Comparison of ENCODE assay signal across 15 mouse cellular contexts in genomic region chr11:120761811-120762671, GRCm38 (mm10). TPM values are rescaled to one million over a fixed set of nuclear protein-coding genes. Genes with fewer than 3 reads are reported as not detected.
DNase-seq lines count a peak whose midpoint lies in the region; ATAC-seq lines count a peak whose summit lies in the region.
"Had no signal": no experiment of that assay in that cellular context is flagged by ENCODE, and none has a peak within 500 bp of the region (broad histone marks: within the 10 kb centered on the region; RNA-seq: fewer than 3 reads in every experiment).

No protein-coding gene starts in this region.

- no peak for ATAC-seq in heart, embryonic 13.5 days (ENCODE audit: extremely low read depth, insufficient number of reproducible peaks, low FRiP score, low TSS enrichment)
- no peak for ATAC-seq in neural tube, embryonic 12.5 days (ENCODE audit: low FRiP score, low read depth)
- ATAC-seq in neural tube, embryonic 15.5 days (ENCODE audit: low FRiP score): no peak
- ATAC-seq in embryonic facial prominence, embryonic 14.5 days (ENCODE audit: low read depth): no peak
- ATAC-seq in stomach, embryonic 15.5 days (ENCODE audit: insufficient read depth, low FRiP score, low read depth): peak; percentile 33; the same call in 1 of the 2 replicates
- ATAC-seq: inflammation-experienced regulatory T-cells, adult 6 months had no signal

- intact Hi-C loops in heart, postnatal 36 days (cut with DNase I): no loop called here

- H3K4me3 ChIP-seq in heart, embryonic 13.5 days: peak overlapping the region; percentile 24; the same call in 1 of the 2 replicates
- H3K4me3 ChIP-seq in neural tube, embryonic 12.5 days: no peak overlapping the region
- H3K4me3 ChIP-seq in neural tube, embryonic 15.5 days (replicated peaks): no peak overlapping the region
- no peak overlapping the region for H3K4me3 ChIP-seq in embryonic facial prominence, embryonic 14.5 days (ENCODE audit: low read depth, low read length)
- H3K4me3 ChIP-seq in stomach, embryonic 15.5 days (replicated peaks): no peak overlapping the region
- H3K4me3 ChIP-seq: forebrain, embryonic 12.5 days; layer of hippocampus, adult 2 months had no signal

- no peak for DNase-seq in heart, postnatal 36 days
- DNase-seq in embryonic facial prominence, embryonic 14.5 days (ENCODE audit: low spot score): no peak
- DNase-seq in spleen, postnatal 4 days (ENCODE audit: low spot score in 2 of 2): no peak
- DNase-seq in left cerebral cortex, adult 11 months (ENCODE audit: low spot score): no peak
- DNase-seq: gastrocnemius, postnatal 25 days; liver; right cerebral cortex, adult 18-20 months had no signal

- no peaks in the 10 kb centered on the region for H3K36me3 ChIP-seq in heart, embryonic 13.5 days
- H3K36me3 ChIP-seq in neural tube, embryonic 12.5 days: no peaks in the 10 kb centered on the region
- H3K36me3 ChIP-seq in neural tube, embryonic 15.5 days: no peaks in the 10 kb centered on the region
- H3K36me3 ChIP-seq in embryonic facial prominence, embryonic 14.5 days (ENCODE audit: control insufficient read depth, insufficient read depth, low read length): no peaks in the 10 kb centered on the region
- H3K36me3 ChIP-seq in stomach, embryonic 15.5 days: no peaks in the 10 kb centered on the region
- H3K36me3 ChIP-seq: forebrain, embryonic 12.5 days had no signal

- H3K9me3 ChIP-seq in heart, embryonic 13.5 days: peaks cover 30% of the 10 kb centered on the region
- H3K9me3 ChIP-seq in neural tube, embryonic 12.5 days: peaks cover 15% of the 10 kb centered on the region
- 0 out of 2 replicates have a peak, but pooled peaks cover 13% of the 10 kb centered on the region for H3K9me3 ChIP-seq in neural tube, embryonic 15.5 days (replicated peaks)
- peaks cover 18% of the 10 kb centered on the region for H3K9me3 ChIP-seq in embryonic facial prominence, embryonic 14.5 days (ENCODE audit: control insufficient read depth, low read length)
- no peaks in the 10 kb centered on the region for H3K9me3 ChIP-seq in stomach, embryonic 15.5 days

- no peak overlapping the region for H3K27ac ChIP-seq in heart, embryonic 13.5 days (replicated peaks)
- H3K27ac ChIP-seq in neural tube, embryonic 12.5 days: no peak overlapping the region
- H3K27ac ChIP-seq in neural tube, embryonic 15.5 days (replicated peaks): no peak overlapping the region
- H3K27ac ChIP-seq in embryonic facial prominence, embryonic 14.5 days (replicated peaks; ENCODE audit: low read depth, low read length): no peak overlapping the region
- peak overlapping the region; percentile 41 for H3K27ac ChIP-seq in stomach, embryonic 15.5 days
- H3K27ac ChIP-seq: forebrain, embryonic 12.5 days; layer of hippocampus, adult 2 months had no signal

- peaks cover 36% of the 10 kb centered on the region for H3K27me3 ChIP-seq in heart, embryonic 13.5 days (replicated peaks)
- peaks cover 9% of the 10 kb centered on the region; the same call in 1 of the 2 replicates for H3K27me3 ChIP-seq in neural tube, embryonic 12.5 days (replicated peaks)
- peaks cover 8% of the 10 kb centered on the region; the same call in 1 of the 2 replicates for H3K27me3 ChIP-seq in neural tube, embryonic 15.5 days (replicated peaks)
- peaks cover 8% of the 10 kb centered on the region; the same call in 1 of the 2 replicates for H3K27me3 ChIP-seq in embryonic facial prominence, embryonic 14.5 days (replicated peaks; ENCODE audit: control insufficient read depth, insufficient read depth, low read length)
- H3K27me3 ChIP-seq in stomach, embryonic 15.5 days (replicated peaks): no peaks in the 10 kb centered on the region

- peak overlapping the region; percentile 45 for H3K9ac ChIP-seq in heart, embryonic 13.5 days
- no peak overlapping the region for H3K9ac ChIP-seq in neural tube, embryonic 12.5 days
- no peak overlapping the region for H3K9ac ChIP-seq in neural tube, embryonic 15.5 days (replicated peaks)
- no peak overlapping the region for H3K9ac ChIP-seq in embryonic facial prominence, embryonic 14.5 days (ENCODE audit: low read depth, low read length)
- no peak overlapping the region for H3K9ac ChIP-seq in stomach, embryonic 15.5 days
- H3K9ac ChIP-seq: forebrain, embryonic 12.5 days had no signal

- 57% methylated on average over 14 of the region's 14 CpGs for WGBS in heart, embryonic 13.5 days
- 73% methylated on average over 14 of the region's 14 CpGs for WGBS in neural tube, embryonic 12.5 days
- 73% methylated on average over 14 of the region's 14 CpGs for WGBS in neural tube, embryonic 15.5 days
- WGBS in embryonic facial prominence, embryonic 14.5 days: 65% methylated on average over 14 of the region's 14 CpGs
- 60% methylated on average over 14 of the region's 14 CpGs for WGBS in stomach, embryonic 15.5 days

- H3K4me1 ChIP-seq in heart, embryonic 13.5 days: peaks cover 9% of the 10 kb centered on the region
- no peaks in the 10 kb centered on the region for H3K4me1 ChIP-seq in neural tube, embryonic 12.5 days
- H3K4me1 ChIP-seq in neural tube, embryonic 15.5 days: no peaks in the 10 kb centered on the region
- H3K4me1 ChIP-seq in embryonic facial prominence, embryonic 14.5 days (ENCODE audit: control insufficient read depth, insufficient read depth, low read length): no peaks in the 10 kb centered on the region
- no peaks in the 10 kb centered on the region for H3K4me1 ChIP-seq in stomach, embryonic 15.5 days

- H3K4me2 ChIP-seq in heart, embryonic 13.5 days: peak overlapping the region; percentile 57
- peak overlapping the region; percentile 31; the same call in 1 of the 2 replicates for H3K4me2 ChIP-seq in neural tube, embryonic 12.5 days (replicated peaks)
- no peak overlapping the region for H3K4me2 ChIP-seq in neural tube, embryonic 15.5 days
- peak overlapping the region; percentile 28; the same call in 1 of the 2 replicates for H3K4me2 ChIP-seq in embryonic facial prominence, embryonic 14.5 days (ENCODE audit: low read depth, low read length)
- no peak overlapping the region for H3K4me2 ChIP-seq in stomach, embryonic 15.5 days
- H3K4me2 ChIP-seq: forebrain, embryonic 12.5 days had no signal

RNA-seq across cellular contexts. Expression of gene Hmga1b, which starts 0.6 kb away (rescaled TPM):
- 1.8 and 2.6 TPM in 2 replicates for polyA plus RNA-seq in heart, embryonic 13.5 days (2015; fragmentation: Nextera tagmentation; extraction: Ambion mirVana)
- 10 to 100 TPM; 22.1 to 34.1 TPM for total RNA-seq in heart, postnatal 36 days (2021)
- polyA plus RNA-seq in neural tube, embryonic 12.5 days (2016; fragmentation: Nextera tagmentation; extraction: Ambion mirVana): 3.6 TPM in 2 replicates
- 2.2 and 3.1 TPM in 2 replicates for polyA plus RNA-seq in neural tube, embryonic 15.5 days (2015; fragmentation: Nextera tagmentation; extraction: Ambion mirVana)
- 3.0 and 4.8 TPM in 2 replicates for polyA plus RNA-seq in embryonic facial prominence, embryonic 14.5 days (2014; fragmentation: Nextera tagmentation; extraction: Ambion mirVana)
- 4.3 and 9.3 TPM in 2 replicates for polyA plus RNA-seq in stomach, embryonic 15.5 days (2015; fragmentation: Nextera tagmentation; extraction: Ambion mirVana)

RNA-seq across cellular contexts. Expression of gene Rfng, which starts 22.0 kb away (rescaled TPM):
- polyA plus RNA-seq in heart, embryonic 13.5 days (2015; fragmentation: Nextera tagmentation; extraction: Ambion mirVana): 21.4 and 24.5 TPM in 2 replicates
- 10 to 100 TPM; 11.2 to 13.3 TPM for total RNA-seq in heart, postnatal 36 days (2021)
- 77.2 and 81.3 TPM in 2 replicates for polyA plus RNA-seq in neural tube, embryonic 12.5 days (2016; fragmentation: Nextera tagmentation; extraction: Ambion mirVana)
- 123 and 136 TPM in 2 replicates for polyA plus RNA-seq in neural tube, embryonic 15.5 days (2015; fragmentation: Nextera tagmentation; extraction: Ambion mirVana)
- 32.5 and 36.9 TPM in 2 replicates for polyA plus RNA-seq in embryonic facial prominence, embryonic 14.5 days (2014; fragmentation: Nextera tagmentation; extraction: Ambion mirVana)
- polyA plus RNA-seq in stomach, embryonic 15.5 days (2015; fragmentation: Nextera tagmentation; extraction: Ambion mirVana): 35.8 and 40.9 TPM in 2 replicates

RNA-seq across cellular contexts. Expression of gene Gps1, which starts 22.0 kb away (rescaled TPM):
- polyA plus RNA-seq in heart, embryonic 13.5 days (2015; fragmentation: Nextera tagmentation; extraction: Ambion mirVana): 139 and 146 TPM in 2 replicates
- total RNA-seq in heart, postnatal 36 days (2021): 10 to 100 TPM; 54.6 to 58.4 TPM
- polyA plus RNA-seq in neural tube, embryonic 12.5 days (2016; fragmentation: Nextera tagmentation; extraction: Ambion mirVana): 250 and 258 TPM in 2 replicates
- polyA plus RNA-seq in neural tube, embryonic 15.5 days (2015; fragmentation: Nextera tagmentation; extraction: Ambion mirVana): 266 and 277 TPM in 2 replicates
- polyA plus RNA-seq in embryonic facial prominence, embryonic 14.5 days (2014; fragmentation: Nextera tagmentation; extraction: Ambion mirVana): 207 and 219 TPM in 2 replicates
- polyA plus RNA-seq in stomach, embryonic 15.5 days (2015; fragmentation: Nextera tagmentation; extraction: Ambion mirVana): 157 and 172 TPM in 2 replicates

RNA-seq across cellular contexts. Expression of gene Cbr2, which starts 30.1 kb away (rescaled TPM):
- polyA plus RNA-seq in heart, embryonic 13.5 days (2015; fragmentation: Nextera tagmentation; extraction: Ambion mirVana): 2.1 and 3.8 TPM in 2 replicates
- 10 to 100 TPM; 14.4 to 19.7 TPM for total RNA-seq in heart, postnatal 36 days (2021)
- 0.95 and 1.6 TPM in 2 replicates for polyA plus RNA-seq in neural tube, embryonic 12.5 days (2016; fragmentation: Nextera tagmentation; extraction: Ambion mirVana)
- 0.87 and 10.7 TPM in 2 replicates for polyA plus RNA-seq in neural tube, embryonic 15.5 days (2015; fragmentation: Nextera tagmentation; extraction: Ambion mirVana)
- 58.3 and 113 TPM in 2 replicates for polyA plus RNA-seq in embryonic facial prominence, embryonic 14.5 days (2014; fragmentation: Nextera tagmentation; extraction: Ambion mirVana)
- 54.5 and 82.4 TPM in 2 replicates for polyA plus RNA-seq in stomach, embryonic 15.5 days (2015; fragmentation: Nextera tagmentation; extraction: Ambion mirVana)
- total RNA-seq: common myeloid progenitor, adult 5-6 weeks had no signal
- polyA plus RNA-seq: inflammation-experienced regulatory T-cells, adult 6 months had no signal

RNA-seq across cellular contexts. Expression of gene Dus1l, which starts 34.2 kb away (rescaled TPM):
- polyA plus RNA-seq in heart, embryonic 13.5 days (2015; fragmentation: Nextera tagmentation; extraction: Ambion mirVana): 40.8 and 45.2 TPM in 2 replicates
- total RNA-seq in heart, postnatal 36 days (2021): 10 to 100 TPM; 25.0 to 29.0 TPM
- 63.5 and 65.5 TPM in 2 replicates for polyA plus RNA-seq in neural tube, embryonic 12.5 days (2016; fragmentation: Nextera tagmentation; extraction: Ambion mirVana)
- 45.4 and 52.4 TPM in 2 replicates for polyA plus RNA-seq in neural tube, embryonic 15.5 days (2015; fragmentation: Nextera tagmentation; extraction: Ambion mirVana)
- polyA plus RNA-seq in embryonic facial prominence, embryonic 14.5 days (2014; fragmentation: Nextera tagmentation; extraction: Ambion mirVana): 51.0 and 63.8 TPM in 2 replicates
- 69.2 and 79.0 TPM in 2 replicates for polyA plus RNA-seq in stomach, embryonic 15.5 days (2015; fragmentation: Nextera tagmentation; extraction: Ambion mirVana)

Comparison
In these comparisons a context has a peak if more than half of its experiments do, and no peak if none do; other contexts are left out.
1. H3K4me2 ChIP-seq: peak in heart, embryonic 13.5 days (single experiment), neural tube, embryonic 12.5 days (single experiment) and embryonic facial prominence, embryonic 14.5 days (single experiment); none in neural tube, embryonic 15.5 days (single experiment) and stomach, embryonic 15.5 days (single experiment).